Mouse (Mus musculus): ENCODE measurements around the gene Gm10665. TPM values are rescaled to one million over a fixed set of nuclear protein-coding genes. Genes with fewer than 3 reads are reported as not detected.
"Not testable (repeated sequence)": the region's sequence is repeated elsewhere in the genome, so short reads cannot be mapped to it uniquely, and the experiment has no call there.

The Gm10665 gene
- total RNA-seq (2021) = not detected in 2 replicates
- long read RNA-seq, experiment 1 = 0 reads
- long read RNA-seq, experiment 2 = 0 reads

- not testable (repeated sequence) for DNase-seq
Observed at GRCm38 (mm10) chr7:22463975-22464374, at the start of gene Gm10665. Gene Gm10665 (minus strand): TSS chr7:22464075.

- DNase-seq = not testable (repeated sequence)
Observed at GRCm38 (mm10) chr7:22499578-22499977, 35.7 kb upstream of the Gm10665 start, which contains the start of gene Vmn1r151. Gene Vmn1r151 (minus strand): TSS chr7:22499678.

- not testable (repeated sequence) for DNase-seq
Observed at GRCm38 (mm10) chr7:22438129-22438528, 25.7 kb downstream of the Gm10665 start, which contains the start of gene Vmn1r149. Gene Vmn1r149 (minus strand): TSS chr7:22438229.

GRCm38 (mm10) chr7:22413283-22413682, 50.6 kb downstream of the Gm10665 start, which contains the start of gene Vmn1r148:
Gene Vmn1r148 (plus strand): TSS chr7:22413583.
- not testable (repeated sequence) for DNase-seq

Other genes starting within 250 kb of the Gm10665 start
- not detected in 2 replicates for gene Gm8453, start 234.6 kb downstream of the Gm10665 start, total RNA-seq (2021)
- not detected in 2 replicates for gene Gm4187, start 134.4 kb downstream of the Gm10665 start, total RNA-seq (2021)
- not detected in 2 replicates for gene Gm8660, start 93.0 kb downstream of the Gm10665 start, total RNA-seq (2021)
- not detected in 2 replicates for gene Vmn1r148, start 50.5 kb downstream of the Gm10665 start, total RNA-seq (2021)
- not detected in 2 replicates for gene Vmn1r149, start 25.8 kb downstream of the Gm10665 start, total RNA-seq (2021)
- gene Vmn1r151, start 35.6 kb upstream of the Gm10665 start, total RNA-seq (2021) = not detected in 2 replicates
- gene Vmn1r152, start 58.9 kb upstream of the Gm10665 start, total RNA-seq (2021) = not detected in 2 replicates
- gene Gm8677, start 70.8 kb upstream of the Gm10665 start, total RNA-seq (2021) = not detected in 2 replicates
- not detected in 2 replicates for gene Gm4201, start 101.3 kb upstream of the Gm10665 start, total RNA-seq (2021)
- not detected in 2 replicates for gene Gm4565, start 124.1 kb upstream of the Gm10665 start, total RNA-seq (2021)
- gene Vmn1r155, start 193.9 kb upstream of the Gm10665 start, total RNA-seq (2021) = not detected in 2 replicates
- not detected in 2 replicates for gene Gm8693, start 228.2 kb upstream of the Gm10665 start, total RNA-seq (2021)